Mouse (Mus musculus): ENCODE results near the gene Ccdc22.

DNA sequence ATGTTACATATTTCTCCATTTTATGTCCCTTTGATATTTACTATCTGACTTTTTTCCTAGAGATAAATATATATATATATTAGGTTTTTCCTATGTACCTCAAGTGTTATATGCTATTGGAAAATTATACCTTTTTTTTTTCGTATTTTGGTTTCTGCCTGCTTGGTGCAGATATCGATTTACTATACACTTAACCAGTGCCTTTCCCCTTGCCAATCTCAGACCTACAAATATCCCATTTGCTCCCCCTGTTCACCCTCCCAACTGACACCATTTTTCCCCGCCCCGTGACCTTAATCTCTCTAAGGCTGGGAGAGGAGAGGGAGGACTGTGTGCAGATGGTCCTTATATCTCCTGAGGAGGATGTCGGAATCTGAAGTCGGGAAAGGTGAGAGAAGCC is 1.5 kb upstream of the Ccdc22 start, which contains the start of gene Cacna1f:
- no peak for TF ChIP-seq CTCF (IDR thresholded peaks at IDR 0.05)
- TF ChIP-seq EP300 (IDR thresholded peaks at IDR 0.05), result no peak
